Mouse (Mus musculus) testis, adult 2 months (tissue): Measurements from ENCODE around the gene Pdzph1.

Source experiments
- CTCF ChIP-seq: fragments of 200-500 bp; IDR thresholded peaks from 2 replicates; pipeline ENCODE4 v1.5.1; 2012; ENCODE audit warnings: low read depth, mild to moderate bottlenecking, inconsistent platforms, low read length, moderate library complexity; ENCODE audit not compliant: control insufficient read depth, insufficient read depth, insufficient replicate concordance
- POLR2A ChIP-seq: fragments of 200-500 bp; IDR thresholded peaks from 2 replicates; pipeline ENCODE4 v1.6.1; 2012; ENCODE audit warnings: low read depth, mild to moderate bottlenecking, inconsistent platforms, low read length, moderate library complexity; ENCODE audit not compliant: control insufficient read depth

DNA sequence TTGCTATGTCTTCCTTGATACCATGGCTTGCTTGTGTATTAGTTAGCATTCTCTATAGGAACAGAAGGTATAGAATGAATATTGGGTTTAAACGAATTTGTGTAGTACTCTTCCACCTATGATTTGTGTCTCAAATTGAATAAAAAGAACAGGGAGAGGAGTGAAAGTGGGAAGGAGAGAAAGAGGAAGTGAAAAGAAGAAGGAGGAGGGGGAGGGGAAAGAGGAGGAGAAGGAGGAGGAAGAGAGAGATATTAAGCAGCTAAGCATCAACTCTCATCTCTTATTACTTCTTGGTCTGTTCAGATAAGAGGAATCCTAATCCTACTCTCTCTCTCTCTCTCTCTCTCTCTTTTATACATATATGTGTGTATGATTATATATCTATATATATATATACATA lies 52.6 kb downstream of the Pdzph1 start:
- no peak for TF ChIP-seq POLR2A
- no peak for TF ChIP-seq CTCF
